Mouse (Mus musculus): ENCODE measurements around the gene Nol11. TPM values are rescaled to one million over a fixed set of nuclear protein-coding genes. Genes with fewer than 3 reads are reported as not detected.

Nol11 gene
- total RNA-seq (2017) = 55.5 and 58.3 TPM in 2 replicates

GRCm38 (mm10) chr11:107188565-107189552, at the start of gene Nol11:
Nol11 (minus strand) TSS chr11:107189381.
- peak; percentile 100 for ATAC-seq (replicated peaks; ENCODE audit: low read depth, poor library complexity, severe bottlenecking)

- no peak for ATAC-seq (replicated peaks; ENCODE audit: low read depth, poor library complexity, severe bottlenecking)
Measured at GRCm38 (mm10) chr11:107238506-107238905, 49.3 kb upstream of the Nol11 start.

GRCm38 (mm10) chr11:107237532-107237931, 48.4 kb upstream of the Nol11 start:
- ATAC-seq (replicated peaks; ENCODE audit: low read depth, poor library complexity, severe bottlenecking) = no peak

GRCm38 (mm10) chr11:107233252-107233890, 44.2 kb upstream of the Nol11 start:
- ATAC-seq (replicated peaks; ENCODE audit: low read depth, poor library complexity, severe bottlenecking) = no peak

- no peak for ATAC-seq (replicated peaks; ENCODE audit: low read depth, poor library complexity, severe bottlenecking)
Measured at GRCm38 (mm10) chr11:107230128-107230527, 40.9 kb upstream of the Nol11 start.

- no peak for ATAC-seq (replicated peaks; ENCODE audit: low read depth, poor library complexity, severe bottlenecking)
Measured at GRCm38 (mm10) chr11:107226431-107226830, 37.2 kb upstream of the Nol11 start.

GRCm38 (mm10) chr11:107226013-107226412, 36.8 kb upstream of the Nol11 start:
- ATAC-seq (replicated peaks; ENCODE audit: low read depth, poor library complexity, severe bottlenecking) = no peak

- ATAC-seq (replicated peaks; ENCODE audit: low read depth, poor library complexity, severe bottlenecking) = no peak
Measured at GRCm38 (mm10) chr11:107225301-107225700, 36.1 kb upstream of the Nol11 start.

GRCm38 (mm10) chr11:107223667-107224214, 34.6 kb upstream of the Nol11 start:
- ATAC-seq (replicated peaks; ENCODE audit: low read depth, poor library complexity, severe bottlenecking) = no peak

- no peak for ATAC-seq (replicated peaks; ENCODE audit: low read depth, poor library complexity, severe bottlenecking)
Measured at GRCm38 (mm10) chr11:107223169-107223561, 34.0 kb upstream of the Nol11 start.

- no peak for ATAC-seq (replicated peaks; ENCODE audit: low read depth, poor library complexity, severe bottlenecking)
Measured at GRCm38 (mm10) chr11:107222531-107223168, 33.5 kb upstream of the Nol11 start.

- no peak for ATAC-seq (replicated peaks; ENCODE audit: low read depth, poor library complexity, severe bottlenecking)
Measured at GRCm38 (mm10) chr11:107215111-107215510, 25.9 kb upstream of the Nol11 start.

GRCm38 (mm10) chr11:107213745-107214144, 24.6 kb upstream of the Nol11 start:
- 0 out of 2 replicates have a peak, but pooled peaks have one; percentile 8 for ATAC-seq (replicated peaks; ENCODE audit: low read depth, poor library complexity, severe bottlenecking)

GRCm38 (mm10) chr11:107209818-107210217, 20.6 kb upstream of the Nol11 start:
- no peak for ATAC-seq (replicated peaks; ENCODE audit: low read depth, poor library complexity, severe bottlenecking)

- no peak for ATAC-seq (replicated peaks; ENCODE audit: low read depth, poor library complexity, severe bottlenecking)
Measured at GRCm38 (mm10) chr11:107201773-107202172, 12.6 kb upstream of the Nol11 start.

GRCm38 (mm10) chr11:107199281-107199680, 10.1 kb upstream of the Nol11 start:
- ATAC-seq (replicated peaks; ENCODE audit: low read depth, poor library complexity, severe bottlenecking) = 0 out of 2 replicates have a peak, but pooled peaks have one; percentile 52

GRCm38 (mm10) chr11:107195334-107195733, 6.2 kb upstream of the Nol11 start:
- ATAC-seq (replicated peaks; ENCODE audit: low read depth, poor library complexity, severe bottlenecking) = no peak

GRCm38 (mm10) chr11:107190376-107190775, 1.2 kb upstream of the Nol11 start:
- ATAC-seq (replicated peaks; ENCODE audit: low read depth, poor library complexity, severe bottlenecking) = no peak

- ATAC-seq (replicated peaks; ENCODE audit: low read depth, poor library complexity, severe bottlenecking) = no peak
Measured at GRCm38 (mm10) chr11:107183777-107184176, 5.4 kb downstream of the Nol11 start.

GRCm38 (mm10) chr11:107161215-107161614, 28.0 kb downstream of the Nol11 start:
- no peak for ATAC-seq (replicated peaks; ENCODE audit: low read depth, poor library complexity, severe bottlenecking)
